Mouse (Mus musculus) testis, adult 2 months (tissue): ENCODE measurements at regions not wholly inside any gene's neighbourhood (a gene's known extent, or its start where the extent isn't known, plus 50 kb on each side); places are given as distances from the start of the nearest gene placed in this dataset.

Experiments used
- H3K27ac ChIP-seq: fragments of 200-500 bp; 2 replicates; pipeline ENCODE4 v1.5.1; 2012; ENCODE audit warnings: low read depth, low read length; ENCODE audit not compliant: control insufficient read depth, insufficient read depth
- H3K27me3 ChIP-seq: fragments of 200-500 bp; 2 replicates; pipeline ENCODE4 v1.6.1; 2012; ENCODE audit warnings: mild to moderate bottlenecking, low read length, moderate library complexity; ENCODE audit not compliant: control insufficient read depth, insufficient read depth
- H3K36me3 ChIP-seq: fragments of 200-500 bp; 2 replicates; pipeline ENCODE4 v1.6.1; 2012; ENCODE audit warnings: mild to moderate bottlenecking, low read length; ENCODE audit not compliant: control insufficient read depth, insufficient read depth
- H3K4me1 ChIP-seq: fragments of 200-500 bp; 2 replicates; pipeline ENCODE4 v1.6.1; 2012; ENCODE audit warnings: low read length; ENCODE audit not compliant: control insufficient read depth, insufficient read depth
- H3K4me3 ChIP-seq: fragments of 200-500 bp; 2 replicates; pipeline ENCODE4 v1.5.1; 2012; ENCODE audit warnings: low read depth, mild to moderate bottlenecking, low read length, moderate library complexity, mixed read lengths; ENCODE audit not compliant: control insufficient read depth
- CTCF ChIP-seq: fragments of 200-500 bp; IDR thresholded peaks from 2 replicates; pipeline ENCODE4 v1.5.1; 2012; ENCODE audit warnings: low read depth, mild to moderate bottlenecking, inconsistent platforms, low read length, moderate library complexity; ENCODE audit not compliant: control insufficient read depth, insufficient read depth, insufficient replicate concordance
- POLR2A ChIP-seq: fragments of 200-500 bp; IDR thresholded peaks from 2 replicates; pipeline ENCODE4 v1.6.1; 2012; ENCODE audit warnings: low read depth, mild to moderate bottlenecking, inconsistent platforms, low read length, moderate library complexity; ENCODE audit not compliant: control insufficient read depth

DNA sequence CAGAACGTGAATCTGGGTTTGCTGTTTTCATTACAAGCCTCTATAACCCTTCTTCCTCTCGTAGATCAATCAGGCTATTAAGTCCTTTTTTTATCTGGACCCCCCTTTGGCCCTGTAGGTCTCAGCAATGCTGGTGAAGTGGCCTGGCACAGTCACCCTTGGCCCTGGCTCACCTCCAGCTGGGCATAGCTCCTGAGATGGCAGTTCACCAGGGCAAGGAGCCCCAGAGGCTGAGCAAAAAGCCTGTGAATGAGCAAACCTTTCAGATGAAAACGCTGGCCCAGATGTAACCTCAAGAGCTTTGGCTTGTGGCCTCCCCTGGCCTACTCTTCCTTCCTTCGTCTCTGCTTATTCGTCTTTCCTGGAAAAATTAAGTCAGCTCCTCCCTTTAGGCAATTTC lies 121.7 kb upstream of the Cdyl start:
- no peaks in the 10 kb centered on the region for H3K36me3 ChIP-seq
- no peaks in the 10 kb centered on the region for H3K27me3 ChIP-seq
- no peak overlapping the region for H3K27ac ChIP-seq
- TF ChIP-seq CTCF: no peak
- TF ChIP-seq POLR2A: no peak
- no peaks in the 10 kb centered on the region for H3K4me1 ChIP-seq
- no peak overlapping the region for H3K4me3 ChIP-seq

DNA sequence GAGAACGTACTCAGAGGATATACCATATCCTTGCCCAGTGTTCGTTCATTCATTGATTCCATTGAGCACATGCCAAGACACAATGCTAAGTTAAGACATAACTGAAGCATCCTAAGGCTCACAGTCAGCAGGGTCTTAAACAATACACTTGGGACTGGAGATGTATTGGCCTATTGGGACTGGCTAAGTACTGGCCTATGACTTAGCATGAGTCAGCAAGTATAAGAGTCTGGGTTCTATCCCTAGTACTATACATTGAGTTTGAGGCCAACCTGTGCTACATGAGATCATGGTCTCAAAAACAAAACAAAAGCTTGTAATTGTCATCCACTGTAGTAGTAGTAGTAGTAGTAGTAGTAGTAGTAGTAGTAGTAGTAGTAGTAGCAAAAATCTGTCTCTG lies 119.2 kb upstream of the Cdyl start:
- no peaks in the 10 kb centered on the region for H3K27me3 ChIP-seq
- no peaks in the 10 kb centered on the region for H3K4me1 ChIP-seq
- no peaks in the 10 kb centered on the region for H3K36me3 ChIP-seq
- H3K27ac ChIP-seq: no peak overlapping the region
- TF ChIP-seq POLR2A (no peak), CTCF (no peak)
- H3K4me3 ChIP-seq: no peak overlapping the region

DNA sequence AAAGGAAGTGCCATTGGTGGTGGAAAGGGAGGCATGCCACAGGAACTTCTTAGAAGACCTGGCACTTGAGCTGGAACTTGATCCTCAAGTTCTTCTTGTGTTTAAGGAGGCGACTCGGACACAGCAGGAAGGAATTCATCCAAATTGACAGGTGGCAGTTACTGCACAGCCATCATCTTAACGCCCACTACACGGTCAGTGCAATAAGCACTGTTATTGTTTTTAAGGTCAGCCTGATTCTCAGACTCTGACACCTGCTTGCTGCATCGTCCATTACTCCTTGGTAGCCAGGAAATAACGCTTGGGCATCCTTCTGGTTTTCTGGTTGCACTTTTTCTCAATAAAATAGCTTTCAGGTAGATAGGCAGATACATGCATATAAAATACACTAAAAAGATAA lies 118.6 kb upstream of the Cdyl start:
- Histone ChIP-seq H3K27me3 (no peaks in the 10 kb centered on the region), H3K36me3 (no peaks in the 10 kb centered on the region), H3K27ac (no peak overlapping the region), H3K4me1 (no peaks in the 10 kb centered on the region), H3K4me3 (no peak overlapping the region)
- TF ChIP-seq CTCF (no peak), POLR2A (no peak)

DNA sequence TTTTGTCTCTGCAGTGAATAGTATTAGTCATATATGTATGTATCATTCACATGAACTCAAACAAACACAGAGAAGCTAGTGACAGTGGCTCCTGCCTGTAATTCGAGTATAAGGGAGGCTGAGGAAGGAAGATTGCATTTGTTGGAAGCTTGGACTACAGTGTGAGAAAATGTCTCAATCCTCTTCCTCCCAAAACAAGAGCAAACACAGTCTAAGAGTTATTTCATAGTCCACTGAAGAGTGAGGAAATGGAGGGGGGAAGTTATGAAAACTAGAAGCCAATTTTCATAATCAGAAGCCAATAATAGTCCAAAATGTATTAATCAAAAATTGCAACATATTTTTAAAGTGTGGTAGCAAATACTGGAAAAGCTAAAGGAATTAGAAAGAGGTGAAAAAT lies 95.6 kb upstream of the Cdyl start:
- no peak overlapping the region for H3K27ac ChIP-seq
- no peaks in the 10 kb centered on the region for H3K27me3 ChIP-seq
- TF ChIP-seq CTCF: no peak
- TF ChIP-seq POLR2A: no peak
- no peaks in the 10 kb centered on the region for H3K36me3 ChIP-seq
- no peak overlapping the region for H3K4me3 ChIP-seq
- H3K4me1 ChIP-seq: no peaks in the 10 kb centered on the region

DNA sequence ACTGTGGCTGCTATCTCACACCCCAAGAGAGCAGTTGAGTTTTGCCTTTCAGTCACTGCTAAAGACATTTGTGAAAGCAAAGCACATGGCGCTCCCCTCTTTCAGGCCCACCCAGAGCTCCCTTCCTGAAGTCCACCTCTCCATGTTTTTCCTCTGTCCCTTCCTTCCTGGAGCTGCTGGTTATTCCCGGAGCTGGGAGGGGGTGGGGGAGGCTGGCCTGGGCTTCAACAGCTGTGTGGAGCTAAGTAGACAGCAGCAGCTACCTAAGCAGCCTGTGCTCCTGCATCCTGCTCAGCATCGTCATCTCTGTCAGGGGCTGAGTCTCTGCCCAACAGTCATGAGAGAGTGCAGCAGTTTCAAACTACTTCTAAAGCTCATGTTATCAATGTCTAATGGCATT lies 78.0 kb upstream of the Cdyl start:
- H3K27ac ChIP-seq: no peak overlapping the region
- H3K4me1 ChIP-seq: no peaks in the 10 kb centered on the region
- TF ChIP-seq CTCF (no peak), POLR2A (no peak)
- H3K36me3 ChIP-seq: no peaks in the 10 kb centered on the region
- no peaks in the 10 kb centered on the region for H3K27me3 ChIP-seq
- H3K4me3 ChIP-seq: no peak overlapping the region

DNA sequence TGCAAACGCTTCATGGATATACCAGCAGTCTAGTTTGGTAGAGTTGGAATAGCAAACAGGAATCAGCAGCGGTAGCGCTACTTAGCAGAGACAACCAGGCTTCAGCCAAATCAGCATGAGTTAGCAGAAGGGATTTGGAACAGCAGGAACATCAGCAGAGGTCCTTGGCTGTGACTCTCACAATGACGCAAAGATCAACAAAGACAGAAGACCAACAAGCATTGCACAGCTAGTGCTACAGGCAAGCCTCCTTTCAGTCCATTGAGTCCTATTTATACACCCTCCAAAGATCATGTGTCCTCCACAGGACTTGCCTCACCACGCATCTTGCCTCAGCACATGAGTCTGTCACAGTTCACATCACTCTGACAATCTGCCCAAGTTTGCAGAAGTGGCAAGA lies 61.6 kb upstream of the Cdyl start:
- no peak overlapping the region for H3K4me3 ChIP-seq
- TF ChIP-seq POLR2A (no peak), CTCF (no peak)
- H3K27ac ChIP-seq: no peak overlapping the region

DNA sequence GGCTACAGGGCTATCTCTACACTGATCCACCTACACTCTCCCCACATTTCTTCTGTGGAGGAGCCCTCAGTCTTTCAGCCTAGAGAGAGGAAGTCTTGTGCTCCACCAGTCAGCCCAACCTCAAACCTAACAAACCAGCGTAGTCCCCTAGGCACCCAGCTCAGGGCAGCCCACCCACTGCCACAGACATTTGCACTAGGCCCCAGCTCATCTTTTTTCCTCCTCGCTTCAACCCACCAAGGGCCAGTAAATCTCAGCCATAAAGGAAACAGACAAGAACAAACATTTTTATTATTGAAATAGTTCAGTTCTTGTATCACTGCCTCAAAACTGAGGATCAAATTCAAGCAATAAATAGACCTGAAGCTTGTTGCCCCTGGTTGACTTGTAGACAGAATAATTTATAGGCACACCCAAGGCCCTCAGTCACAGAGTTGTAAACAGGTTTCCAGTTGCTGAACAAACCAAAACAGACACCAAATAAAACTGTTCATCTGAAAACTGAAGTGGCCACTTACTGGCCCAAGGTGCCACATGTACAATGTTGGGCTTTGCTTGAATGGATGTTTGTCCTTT lies 58.0 kb upstream of the Cdyl start:
- H3K4me1 ChIP-seq: no peaks in the 10 kb centered on the region
- no peaks in the 10 kb centered on the region for H3K27me3 ChIP-seq
- no peaks in the 10 kb centered on the region for H3K36me3 ChIP-seq
- TF ChIP-seq POLR2A (no peak), CTCF (no peak)
- no peak overlapping the region for H3K27ac ChIP-seq
- H3K4me3 ChIP-seq: no peak overlapping the region

More for the DNA sequence above, 61.6 kb upstream of the Cdyl start:
- Histone ChIP-seq H3K27me3 (no peaks in the 10 kb centered on the region), H3K36me3 (no peaks in the 10 kb centered on the region), H3K4me1 (no peaks in the 10 kb centered on the region)

DNA sequence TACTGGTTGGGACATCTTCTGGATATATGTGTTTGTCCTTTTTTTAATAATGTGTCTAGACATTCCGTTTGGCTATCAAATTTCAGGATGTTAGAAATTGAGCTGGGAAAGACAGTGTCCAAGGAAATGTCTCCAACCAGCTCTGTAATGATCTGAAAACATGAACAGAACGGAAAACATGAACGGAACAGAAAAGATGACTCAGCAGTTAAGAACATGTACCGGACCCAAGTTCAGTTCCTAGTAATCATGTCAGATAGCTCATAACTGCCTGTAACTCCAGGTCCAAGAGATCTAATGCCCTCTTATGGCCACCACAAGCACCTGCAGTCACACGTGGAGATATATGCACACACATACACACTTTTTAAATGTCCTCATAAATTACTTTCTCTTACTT lies 56.6 kb upstream of the Cdyl start:
- Histone ChIP-seq H3K27ac (no peak overlapping the region), H3K27me3 (no peaks in the 10 kb centered on the region), H3K4me3 (no peak overlapping the region), H3K4me1 (no peaks in the 10 kb centered on the region), H3K36me3 (no peaks in the 10 kb centered on the region)
- TF ChIP-seq POLR2A (no peak), CTCF (no peak)
